11 mouse cellular contexts compared by ENCODE assay signal in the genomic region with DNA sequence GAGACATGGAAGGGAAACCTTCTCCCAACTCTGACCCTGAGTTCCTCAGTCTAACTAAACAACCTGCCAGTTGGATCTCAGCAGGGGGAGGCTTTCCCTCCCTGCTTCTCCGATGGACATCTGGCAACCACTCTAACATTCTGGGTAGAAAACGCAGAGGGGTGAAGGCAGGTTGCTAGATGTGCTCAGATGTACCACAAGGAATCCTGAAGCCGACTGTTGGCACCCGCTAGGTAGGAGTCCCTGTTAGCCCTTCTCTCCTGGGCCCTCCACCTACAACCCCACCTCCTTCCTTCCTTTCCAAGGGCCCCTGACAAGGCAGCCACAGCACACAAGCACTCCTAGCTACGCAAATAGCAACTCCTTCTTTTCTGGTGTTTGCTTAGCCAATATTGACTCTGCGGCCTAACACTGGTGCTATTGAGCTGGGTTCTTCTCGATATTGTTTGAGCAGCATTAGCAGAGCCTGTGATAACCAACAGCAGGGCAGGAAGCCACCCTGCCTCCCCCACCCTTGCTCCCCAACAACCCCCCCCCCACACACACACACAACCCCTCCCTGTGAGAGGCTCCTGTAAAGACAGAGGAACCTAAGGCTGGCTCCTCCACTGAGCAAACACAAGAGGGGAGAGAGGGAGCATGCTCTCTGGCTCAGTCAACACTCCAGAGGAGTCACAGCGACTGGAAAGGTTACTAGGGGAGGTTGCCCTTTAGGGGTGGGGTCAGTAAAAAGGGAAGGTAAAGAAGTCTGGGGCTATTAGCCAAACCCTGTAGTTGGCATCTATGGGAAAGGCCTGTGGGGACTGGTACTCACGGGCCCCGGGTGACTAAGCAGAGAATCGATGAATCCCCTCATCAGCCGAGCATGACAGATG.
DNase-seq lines count a peak whose midpoint lies in the region; ATAC-seq lines count a peak whose summit lies in the region.
"Had no signal": no experiment of that assay in that cellular context is flagged by ENCODE, and none has a peak within 500 bp of the region (broad histone marks: within the 10 kb centered on the region; RNA-seq: fewer than 3 reads in every experiment).

No protein-coding gene starts in this region.

- no peak overlapping the region for H3K4me3 ChIP-seq in kidney, embryonic 15.5 days (replicated peaks)
- no peak overlapping the region for H3K4me3 ChIP-seq in embryonic facial prominence, embryonic 15.5 days (replicated peaks)
- H3K4me3 ChIP-seq in liver, embryonic 15.5 days (replicated peaks): no peak overlapping the region
- H3K4me3 ChIP-seq in midbrain, embryonic 15.5 days: no peak overlapping the region
- H3K4me3 ChIP-seq: forebrain, embryonic 13.5 days; megakaryocyte, embryonic 14.5 days had no signal

- no peak for DNase-seq in kidney, postnatal 14 days
- DNase-seq in spleen, adult 18-20 months: no peak
- DNase-seq in adrenal gland, adult 8-10 months: no peak
- DNase-seq: cerebellum, postnatal 14 days had no signal

- H3K4me1 ChIP-seq in kidney, embryonic 15.5 days: peaks cover 7% of the 10 kb centered on the region; the same call in 1 of the 2 replicates
- H3K4me1 ChIP-seq in embryonic facial prominence, embryonic 15.5 days: 0 out of 2 replicates have a peak, but pooled peaks cover 4% of the 10 kb centered on the region
- no peaks in the 10 kb centered on the region; the same call in 1 of the 2 replicates for H3K4me1 ChIP-seq in liver, embryonic 15.5 days (replicated peaks)
- H3K4me1 ChIP-seq in midbrain, embryonic 15.5 days: no peaks in the 10 kb centered on the region
- H3K4me1 ChIP-seq: megakaryocyte, embryonic 14.5 days had no signal

- no peak overlapping the region for H3K27ac ChIP-seq in kidney, embryonic 15.5 days
- no peak overlapping the region for H3K27ac ChIP-seq in embryonic facial prominence, embryonic 15.5 days (replicated peaks)
- H3K27ac ChIP-seq in liver, embryonic 15.5 days (replicated peaks): no peak overlapping the region
- no peak overlapping the region for H3K27ac ChIP-seq in midbrain, embryonic 15.5 days
- H3K27ac ChIP-seq: forebrain, embryonic 13.5 days had no signal

- 0 out of 2 replicates have a peak, but pooled peaks have one; percentile 40 for ATAC-seq in kidney, embryonic 15.5 days (replicated peaks; ENCODE audit: low FRiP score)
- peak; percentile 24; the same call in 1 of the 2 replicates for ATAC-seq in embryonic facial prominence, embryonic 15.5 days (ENCODE audit: insufficient number of reproducible peaks, low FRiP score, low TSS enrichment, low read depth)
- ATAC-seq in liver, embryonic 15.5 days (ENCODE audit: insufficient read depth): peak; percentile 66
- ATAC-seq in midbrain, embryonic 15.5 days (replicated peaks): peak; percentile 33; the same call in 1 of the 2 replicates
- no peak for ATAC-seq in frontal cortex, adult (ENCODE audit: low TSS enrichment)
- ATAC-seq: forebrain, embryonic 13.5 days had no signal

- H3K4me2 ChIP-seq in kidney, embryonic 15.5 days: no peak overlapping the region
- H3K4me2 ChIP-seq in embryonic facial prominence, embryonic 15.5 days (replicated peaks): no peak overlapping the region
- no peak overlapping the region for H3K4me2 ChIP-seq in liver, embryonic 15.5 days
- H3K4me2 ChIP-seq in midbrain, embryonic 15.5 days: no peak overlapping the region
- H3K4me2 ChIP-seq: forebrain, embryonic 13.5 days had no signal

- no peaks in the 10 kb centered on the region for H3K9me3 ChIP-seq in kidney, embryonic 15.5 days (replicated peaks)
- no peaks in the 10 kb centered on the region for H3K9me3 ChIP-seq in embryonic facial prominence, embryonic 15.5 days (replicated peaks)
- H3K9me3 ChIP-seq in liver, embryonic 15.5 days (replicated peaks): no peaks in the 10 kb centered on the region
- no peaks in the 10 kb centered on the region for H3K9me3 ChIP-seq in midbrain, embryonic 15.5 days
- H3K9me3 ChIP-seq: forebrain, embryonic 13.5 days; megakaryocyte, embryonic 14.5 days had no signal

- 67% methylated on average over 12 of the region's 12 CpGs for WGBS in kidney, embryonic 15.5 days
- WGBS in embryonic facial prominence, embryonic 15.5 days: 68% methylated on average over 12 of the region's 12 CpGs
- 58% methylated on average over 12 of the region's 12 CpGs for WGBS in liver, embryonic 15.5 days (ENCODE audit: insufficient replicate concordance)
- 67% methylated on average over 12 of the region's 12 CpGs for WGBS in midbrain, embryonic 15.5 days

- no peak overlapping the region for H3K9ac ChIP-seq in kidney, embryonic 15.5 days
- no peak overlapping the region for H3K9ac ChIP-seq in embryonic facial prominence, embryonic 15.5 days
- no peak overlapping the region for H3K9ac ChIP-seq in liver, embryonic 15.5 days
- H3K9ac ChIP-seq in midbrain, embryonic 15.5 days: no peak overlapping the region
- H3K9ac ChIP-seq: forebrain, embryonic 13.5 days had no signal

- no peaks in the 10 kb centered on the region for H3K27me3 ChIP-seq in kidney, embryonic 15.5 days
- no peaks in the 10 kb centered on the region for H3K27me3 ChIP-seq in embryonic facial prominence, embryonic 15.5 days
- H3K27me3 ChIP-seq in liver, embryonic 15.5 days: no peaks in the 10 kb centered on the region
- H3K27me3 ChIP-seq in midbrain, embryonic 15.5 days (replicated peaks): no peaks in the 10 kb centered on the region
- H3K27me3 ChIP-seq: forebrain, embryonic 13.5 days had no signal

- H3K36me3 ChIP-seq in kidney, embryonic 15.5 days: no peaks in the 10 kb centered on the region
- H3K36me3 ChIP-seq in embryonic facial prominence, embryonic 15.5 days: no peaks in the 10 kb centered on the region
- no peaks in the 10 kb centered on the region for H3K36me3 ChIP-seq in liver, embryonic 15.5 days (replicated peaks)
- no peaks in the 10 kb centered on the region for H3K36me3 ChIP-seq in midbrain, embryonic 15.5 days (replicated peaks)
